Mouse (Mus musculus) E14TG2a.4 (cell line): ENCODE measurements around the gene Hipk4.

Experiments used
- CTCF ChIP-seq: conservative IDR thresholded peaks from 2 replicates; pipeline ENCODE4 v1.5.1; 2014; ENCODE audit warnings: low read length
- NANOG ChIP-seq: IDR thresholded peaks from 2 replicates; pipeline ENCODE4 v1.6.1; 2014; ENCODE audit warnings: borderline replicate concordance, low read length, mixed read lengths
- POU5F1 ChIP-seq: IDR thresholded peaks from 2 replicates; pipeline ENCODE4 v1.6.1; 2014; ENCODE audit warnings: low read length, borderline replicate concordance

GRCm38 (mm10) chr7:27560978-27561377 lies 37.9 kb downstream of the Hipk4 start:
- no peak for TF ChIP-seq CTCF
- TF ChIP-seq POU5F1: no peak
- no peak for TF ChIP-seq NANOG
